Mouse (Mus musculus) G1E (cell line): ENCODE results near the gene Fat2. TPM values are rescaled to one million over a fixed set of nuclear protein-coding genes. Genes with fewer than 3 reads are reported as not detected.

Experiments used
- ATAC-seq: 2 replicates; pipeline ENCODE4 v1.8.0; 2016; ENCODE audit warnings: mild to moderate bottlenecking; ENCODE audit not compliant: insufficient number of reproducible peaks, poor library complexity, low FRiP score, severe bottlenecking; ENCODE audit errors: extremely low read depth
- DNase-seq: peaks from one replicate; pipeline ENCODE4 v3.0.0; 2012; ENCODE audit warnings: low spot score
- H3K27me3 ChIP-seq: 2 replicates; pipeline ENCODE4 v1.6.1; 2012; ENCODE audit warnings: mild to moderate bottlenecking, low read length, inconsistent platforms; ENCODE audit not compliant: insufficient read depth
- H3K36me3 ChIP-seq: replicated peaks from 2 replicates; pipeline ENCODE3; 2012; ENCODE audit warnings: mild to moderate bottlenecking, inconsistent platforms
- H3K4me1 ChIP-seq: 2 replicates; pipeline ENCODE4 v1.6.1; 2012; ENCODE audit warnings: low read depth, low read length, inconsistent platforms, mixed read lengths; ENCODE audit not compliant: insufficient read depth
- H3K4me3 ChIP-seq: 2 replicates; pipeline ENCODE4 v1.5.1; 2012; ENCODE audit warnings: low read depth, mild to moderate bottlenecking, inconsistent platforms, low read length, moderate library complexity, mixed read lengths
- H3K9me3 ChIP-seq: replicated peaks from 2 replicates; pipeline ENCODE4 v1.6.1; 2012; ENCODE audit warnings: inconsistent platforms
- CTCF ChIP-seq: IDR thresholded peaks from 2 replicates; pipeline ENCODE4 v1.5.1; 2012; ENCODE audit warnings: low read depth, low read length, inconsistent platforms, mixed read lengths
- GATA1 ChIP-seq: IDR thresholded peaks from 2 replicates; pipeline ENCODE4 v1.6.1; 2012; ENCODE audit warnings: borderline replicate concordance, low read length, inconsistent platforms, mixed read lengths
- GATA2 ChIP-seq: IDR thresholded peaks from 2 replicates; pipeline ENCODE4 v1.6.1; 2012; ENCODE audit warnings: low read depth, low read length, inconsistent platforms, borderline replicate concordance
- POLR2AphosphoS5 ChIP-seq: IDR thresholded peaks from 2 replicates; pipeline ENCODE4 v1.6.1; 2012; ENCODE audit warnings: low read depth, low read length, inconsistent platforms; ENCODE audit not compliant: insufficient replicate concordance
- TAL1 ChIP-seq: conservative IDR thresholded peaks from 2 replicates; pipeline ENCODE4 v1.6.1; 2012; ENCODE audit warnings: low read depth, low read length, inconsistent platforms, mixed read lengths
- polyA plus RNA-seq: library from polyadenylated mRNA; stranded (reverse); fragments of >175 nt; gene quantifications from 2 replicates; pipeline ENCODE4 v1.2.3, GENCODE M21; 2012
- total RNA-seq, 2 experiments: library from RNA; stranded (forward) in 1 of 2; stranded (reverse) in 1 of 2; fragments of 200-1000 nt in 1 of 2; fragments of >200 nt in 1 of 2; fragmentation: Nextera tagmentation in 1 of 2; gene quantifications; 2 replicates each; pipeline ENCODE4 v1.2.3; 2014 to 2017

Fat2 gene
- total and polyA plus RNA-seq, 3 experiments: 0.11 TPM; not detected in 2

- DNase-seq: no peak
- Histone ChIP-seq H3K4me1 (no peaks in the 10 kb centered on the region), H3K36me3 (no peaks in the 10 kb centered on the region), H3K4me3 (no peak overlapping the region), H3K9me3 (no peaks in the 10 kb centered on the region), H3K27me3 (peaks cover 11% of the 10 kb centered on the region)
- ATAC-seq: no peak
- TF ChIP-seq TAL1 (no peak), CTCF (no peak), GATA1 (no peak), GATA2 (no peak), POLR2AphosphoS5 (no peak)
Measured at GRCm38 (mm10) chr11:55358094-55358783, 21.9 kb upstream of the Fat2 start.

- Histone ChIP-seq H3K4me1 (no peaks in the 10 kb centered on the region), H3K27me3 (peaks cover 11% of the 10 kb centered on the region), H3K4me3 (no peak overlapping the region), H3K36me3 (no peaks in the 10 kb centered on the region), H3K9me3 (no peaks in the 10 kb centered on the region)
- TF ChIP-seq GATA1 (no peak), POLR2AphosphoS5 (no peak), TAL1 (no peak), CTCF (no peak), GATA2 (no peak)
- DNase-seq (no peak), ATAC-seq (no peak)
Measured at GRCm38 (mm10) chr11:55356846-55357245, 20.5 kb upstream of the Fat2 start.

- DNase-seq (no peak), ATAC-seq (no peak)
- peaks cover 9% of the 10 kb centered on the region for H3K27me3 ChIP-seq
- no peaks in the 10 kb centered on the region for H3K36me3 ChIP-seq
- no peaks in the 10 kb centered on the region for H3K9me3 ChIP-seq
- no peaks in the 10 kb centered on the region for H3K4me1 ChIP-seq
- TF ChIP-seq CTCF (no peak), POLR2AphosphoS5 (no peak), GATA2 (no peak), TAL1 (no peak), GATA1 (no peak)
- no peak overlapping the region for H3K4me3 ChIP-seq
Measured at GRCm38 (mm10) chr11:55341961-55342371, 5.6 kb upstream of the Fat2 start.

- TF ChIP-seq CTCF (no peak), TAL1 (no peak), GATA1 (no peak), POLR2AphosphoS5 (no peak), GATA2 (no peak)
- no peaks in the 10 kb centered on the region for H3K9me3 ChIP-seq
- ATAC-seq (no peak), DNase-seq (no peak)
- no peak overlapping the region for H3K4me3 ChIP-seq
- no peaks in the 10 kb centered on the region for H3K4me1 ChIP-seq
- peaks cover 6% of the 10 kb centered on the region for H3K27me3 ChIP-seq
- H3K36me3 ChIP-seq: no peaks in the 10 kb centered on the region
Measured at GRCm38 (mm10) chr11:55340789-55341188, 4.4 kb upstream of the Fat2 start.

- ATAC-seq: no peak
- no peaks in the 10 kb centered on the region for H3K36me3 ChIP-seq
- TF ChIP-seq TAL1 (no peak), GATA2 (no peak), POLR2AphosphoS5 (no peak), CTCF (no peak), GATA1 (no peak)
Measured at GRCm38 (mm10) chr11:55337032-55337769, 837 bp upstream of the Fat2 start.

GRCm38 (mm10) chr11:55335314-55336076 lies 869 bp downstream of the Fat2 start:
- ATAC-seq: no peak
- TF ChIP-seq CTCF: no peak
- no peak for TF ChIP-seq GATA2
- no peak for TF ChIP-seq TAL1
- TF ChIP-seq POLR2AphosphoS5: no peak
- H3K27me3 ChIP-seq: no peaks in the 10 kb centered on the region

More at GRCm38 (mm10) chr11:55337032-55337769, 837 bp upstream of the Fat2 start:
- Histone ChIP-seq H3K27me3 (no peaks in the 10 kb centered on the region), H3K4me3 (no peak overlapping the region), H3K9me3 (no peaks in the 10 kb centered on the region), H3K4me1 (no peaks in the 10 kb centered on the region)
- DNase-seq: no peak

More at GRCm38 (mm10) chr11:55335314-55336076, 869 bp downstream of the Fat2 start:
- no peak overlapping the region for H3K4me3 ChIP-seq
- H3K4me1 ChIP-seq: no peaks in the 10 kb centered on the region
- no peaks in the 10 kb centered on the region for H3K9me3 ChIP-seq
- DNase-seq: no peak
- H3K36me3 ChIP-seq: no peaks in the 10 kb centered on the region
